Mouse (Mus musculus) heart, postnatal 4 days (tissue): ENCODE results near the gene St6galnac4. TPM values are rescaled to one million over a fixed set of nuclear protein-coding genes. Genes with fewer than 3 reads are reported as not detected.

Experiments used
- DNase-seq: peaks from one replicate; pipeline ENCODE4 v3.0.0; 2021
- total RNA-seq, 2 experiments: library from RNA; stranded (reverse); gene quantifications; 2 replicates each; pipeline ENCODE4 v1.2.3; 2021

The St6galnac4 gene
- total RNA-seq, 2 experiments from 2014 or later, result 31.6 to 38.6 TPM

DNA sequence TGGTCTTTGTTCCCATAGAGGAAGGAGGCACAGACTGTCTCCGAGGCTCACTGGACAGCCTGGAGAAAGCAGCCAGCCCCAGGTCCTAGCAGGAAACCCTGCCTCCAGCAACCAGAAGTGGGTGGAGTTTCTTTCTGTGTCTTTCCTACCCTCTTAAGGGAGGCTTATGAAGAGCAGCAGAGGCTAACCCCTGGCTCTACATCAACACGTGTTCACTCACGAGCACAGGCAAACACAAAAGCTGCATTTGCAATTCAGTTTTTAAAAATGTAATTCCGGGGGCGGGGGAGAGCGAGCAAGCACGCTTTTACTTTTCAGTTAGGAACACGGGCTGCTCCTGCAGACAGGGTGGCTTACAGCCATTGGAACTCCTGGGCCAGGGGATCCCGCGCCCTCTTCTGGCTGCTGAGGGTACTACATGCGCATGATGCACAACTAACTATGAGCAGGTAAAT, 15.7 kb downstream of the St6galnac4 start:
- DNase-seq, result peak; percentile 93

DNA sequence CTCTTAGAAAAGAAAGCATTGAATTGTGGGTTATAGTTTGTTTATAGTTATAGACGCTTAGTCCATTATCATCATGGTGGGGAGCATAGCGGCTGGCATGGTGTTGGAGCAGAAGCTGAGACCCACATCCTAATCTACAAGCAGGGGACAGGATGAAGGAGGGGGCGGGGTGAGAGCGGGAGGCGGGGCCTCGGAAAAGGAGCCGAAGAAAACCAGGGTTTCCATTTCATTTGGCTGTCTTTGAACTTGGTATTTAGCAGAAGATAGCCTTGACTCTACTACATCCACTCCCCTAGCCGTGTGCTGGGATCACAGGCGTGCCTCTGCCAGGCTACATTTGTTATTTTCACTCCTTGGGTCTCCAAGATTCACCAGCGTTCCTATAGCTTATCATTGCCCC, 17.7 kb downstream of the St6galnac4 start:
- no peak for DNase-seq

DNA sequence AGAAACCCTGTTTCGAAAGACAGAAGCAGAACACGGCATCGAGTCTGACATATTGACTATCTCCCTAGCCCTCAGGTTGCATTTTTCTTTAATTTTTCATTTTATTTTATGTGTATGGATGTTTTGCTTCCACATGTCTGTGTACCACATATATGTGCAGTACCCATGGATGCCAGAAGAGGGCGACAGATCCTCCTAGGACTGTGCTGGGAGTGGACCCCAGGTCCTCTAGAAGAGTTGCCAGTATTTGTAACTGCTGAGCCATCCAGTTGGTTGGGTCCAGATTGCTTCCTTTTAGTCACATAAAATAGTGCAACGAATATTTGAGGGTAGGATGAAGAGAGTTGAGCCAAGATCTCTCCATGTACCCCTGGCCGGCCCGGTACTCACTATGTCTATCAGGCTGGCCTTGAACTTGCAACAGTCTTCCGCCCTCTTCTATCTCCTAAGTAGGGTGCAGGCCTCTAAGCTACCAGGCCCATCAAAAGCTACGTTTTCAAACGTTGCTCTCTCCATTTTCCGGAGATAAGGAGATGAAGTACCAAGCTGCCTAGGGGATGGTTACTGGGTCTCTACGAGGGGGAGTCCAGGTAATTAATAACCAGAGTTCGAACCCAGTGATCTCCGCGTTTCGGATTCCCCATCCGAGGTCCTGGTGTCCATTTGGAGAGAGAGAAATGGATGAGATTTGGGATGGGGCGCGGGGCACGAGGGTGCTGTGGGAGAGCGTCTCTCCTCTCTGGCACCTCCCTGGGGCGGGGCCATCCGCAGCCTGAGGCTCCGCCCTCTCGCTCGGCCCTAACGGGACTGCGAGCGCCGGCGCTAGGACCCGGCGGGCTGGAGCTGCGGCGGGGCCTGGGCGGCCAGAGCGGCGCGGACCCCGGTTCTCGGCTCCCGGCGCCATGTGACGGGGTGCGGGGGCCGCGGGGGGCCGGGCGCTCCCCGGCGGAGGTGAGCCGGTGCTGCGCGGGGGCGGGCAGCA, 19.6 kb downstream of the St6galnac4 start:
- peak; percentile 91 for DNase-seq

DNA sequence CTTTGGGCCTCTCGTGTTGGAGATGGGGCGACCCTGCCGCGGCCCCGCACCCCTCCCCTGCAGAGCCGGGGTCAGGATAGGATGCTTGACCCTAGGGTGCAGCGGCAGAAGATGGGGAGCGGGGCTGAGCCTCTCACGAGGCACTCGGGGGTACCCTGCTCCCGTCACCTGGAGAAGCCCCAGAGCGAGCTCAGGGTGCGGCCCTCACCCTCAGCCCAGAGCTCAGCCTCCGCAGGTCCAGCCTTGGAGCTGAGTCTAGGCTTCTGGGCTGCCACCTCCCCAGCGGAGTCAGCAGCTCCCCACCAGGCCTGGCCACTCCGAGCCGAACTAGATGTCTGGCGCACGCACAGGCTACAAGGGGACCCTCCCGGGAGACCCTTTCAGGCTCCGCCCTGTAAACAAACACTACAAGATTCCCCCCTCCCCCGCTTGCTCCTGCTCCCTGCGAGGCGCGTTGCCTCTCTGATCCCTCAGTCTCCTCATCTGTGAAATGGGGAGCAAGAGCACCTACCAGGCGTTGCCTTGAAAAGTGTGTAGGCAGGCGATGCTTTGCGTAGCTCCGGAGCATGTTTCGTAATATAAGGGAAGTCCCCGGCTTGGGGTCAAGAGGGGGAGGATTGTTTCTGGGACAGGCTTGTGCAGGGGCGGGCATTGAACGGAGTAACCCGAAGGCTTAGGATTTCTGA, 20.5 kb downstream of the St6galnac4 start:
- peak; percentile 64 for DNase-seq

DNA sequence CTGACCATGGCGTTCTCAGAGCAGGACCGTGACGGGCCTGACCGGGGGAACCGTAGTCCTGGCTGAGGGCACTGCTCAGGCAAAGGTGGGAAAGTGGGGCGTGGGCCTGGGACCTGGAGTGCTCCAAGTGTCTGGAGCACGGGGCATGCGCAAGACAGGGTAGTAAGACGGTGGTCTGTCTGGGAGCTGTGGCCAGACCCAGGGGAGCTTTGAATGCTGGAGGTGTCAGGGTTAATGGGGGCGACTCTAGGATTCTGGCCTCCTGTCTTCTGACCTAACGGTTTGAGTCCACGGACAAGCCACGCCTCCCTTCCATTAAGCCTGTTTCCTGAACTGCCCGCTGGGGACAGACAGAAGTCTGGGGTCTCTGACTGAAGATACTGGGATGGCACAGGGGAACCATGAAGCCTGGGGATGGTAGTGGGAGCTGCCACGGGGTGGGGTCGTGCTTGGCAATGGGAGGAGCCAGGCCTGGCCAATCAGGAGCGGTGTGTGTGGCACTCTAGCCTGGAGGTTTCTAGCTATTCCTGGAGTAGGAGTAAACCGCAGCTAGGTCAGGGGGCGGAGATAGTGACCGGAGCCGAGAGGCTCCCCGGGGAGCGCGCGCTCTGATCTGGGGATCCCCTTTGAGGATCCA, 21.4 kb downstream of the St6galnac4 start:
- peak; percentile 80 for DNase-seq

DNA sequence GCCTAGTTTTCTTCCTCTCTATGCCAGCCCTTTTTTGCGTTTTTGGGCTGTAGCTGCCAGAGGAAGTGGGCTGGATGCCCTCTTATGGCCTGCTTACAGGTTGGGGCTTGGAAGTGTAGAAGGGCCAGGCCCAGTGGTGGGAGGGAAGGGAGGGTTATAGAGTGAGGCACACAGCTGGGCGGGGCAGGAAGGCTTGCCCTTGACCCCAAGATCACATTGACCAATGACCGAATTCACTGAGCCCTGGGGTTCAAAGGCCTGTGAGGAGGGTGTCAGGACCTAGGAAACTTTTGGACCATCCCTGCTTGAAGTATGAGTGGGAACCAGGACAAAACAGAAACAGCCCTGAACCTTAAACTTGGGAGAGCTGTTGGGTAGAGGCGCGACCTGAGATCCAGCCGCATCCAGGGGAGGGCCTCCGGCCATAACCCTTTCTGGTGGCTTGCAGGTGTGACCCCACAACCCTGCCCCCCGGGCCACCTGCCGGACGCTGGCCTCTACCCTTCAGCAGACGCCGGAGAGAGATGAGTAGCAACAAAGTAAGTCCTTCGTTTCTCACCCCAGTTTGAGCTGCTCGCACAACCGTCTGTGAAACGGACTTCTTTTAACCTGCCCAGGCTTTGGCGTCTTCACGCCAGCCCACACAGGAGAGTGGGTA, 22.0 kb downstream of the St6galnac4 start:
- DNase-seq, result no peak

DNA sequence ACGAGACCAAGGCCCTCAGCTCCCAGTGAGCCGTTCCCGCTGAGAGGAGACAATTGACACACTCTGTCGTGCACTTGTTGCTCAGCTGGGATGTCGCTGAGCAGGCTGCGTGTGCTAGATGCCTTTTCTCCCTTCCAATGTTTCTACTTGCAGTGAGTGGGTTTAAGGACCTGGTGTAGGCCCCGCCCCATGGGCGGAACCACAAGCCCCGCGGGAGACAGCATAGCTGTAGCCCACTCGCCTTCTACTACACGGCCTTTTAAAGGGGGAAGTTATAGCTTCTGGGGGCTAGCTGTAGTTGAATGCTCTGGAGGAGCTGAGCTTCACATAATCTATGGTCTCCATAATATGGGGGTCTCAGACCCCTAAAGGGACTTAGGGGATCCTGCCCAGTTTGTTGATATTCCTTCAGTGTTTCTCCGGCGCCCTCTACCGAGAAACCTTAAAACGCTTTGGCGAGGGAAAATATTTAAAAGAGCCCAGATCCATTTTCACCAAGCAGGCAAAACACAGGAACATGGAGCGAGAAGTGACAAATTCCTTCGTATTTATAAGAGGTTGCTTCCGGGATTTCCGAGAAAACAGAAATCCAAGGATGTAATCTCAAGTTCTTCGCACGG, 23.8 kb downstream of the St6galnac4 start:
- DNase-seq, result peak; percentile 64

DNA sequence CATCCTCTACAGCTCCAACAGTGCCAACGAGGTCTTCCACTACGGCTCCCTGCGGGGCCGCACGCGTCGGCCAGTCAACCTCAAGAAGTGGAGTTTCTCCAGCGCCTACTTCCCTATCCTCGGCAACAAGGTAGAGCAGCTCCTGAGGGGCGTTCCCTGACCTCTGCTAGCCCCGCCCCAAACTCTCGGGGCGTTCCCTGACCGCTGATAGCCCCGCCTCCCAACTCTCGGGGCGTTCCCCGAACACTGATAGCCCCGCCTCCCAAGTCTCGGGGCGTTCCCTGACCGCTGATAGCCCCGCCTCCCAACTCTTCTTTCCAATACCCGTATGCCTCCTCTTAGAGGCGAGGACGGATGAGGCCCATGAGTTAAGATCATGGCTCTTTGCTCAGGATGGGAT, 25.4 kb downstream of the St6galnac4 start:
- DNase-seq, result no peak

DNA sequence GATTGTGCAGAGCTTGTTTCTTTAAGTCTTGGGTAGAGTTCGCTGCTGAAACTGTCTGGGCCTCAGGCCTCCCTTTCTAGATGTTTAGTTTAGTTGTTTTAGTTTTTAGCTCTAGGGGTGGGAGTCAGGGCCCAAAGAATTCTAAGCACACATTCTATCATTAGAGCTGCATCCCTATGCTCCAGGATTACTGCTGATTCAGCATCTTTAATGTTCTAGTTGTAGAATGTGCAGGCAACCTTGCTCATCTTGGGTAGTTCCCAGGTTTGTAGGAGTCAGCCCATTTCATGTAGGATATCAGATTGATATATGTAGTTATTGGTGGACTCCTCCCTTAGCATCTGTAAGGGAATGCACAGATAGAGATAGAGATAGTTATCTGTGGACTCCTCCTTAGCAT, 30.2 kb downstream of the St6galnac4 start:
- no peak for DNase-seq

DNA sequence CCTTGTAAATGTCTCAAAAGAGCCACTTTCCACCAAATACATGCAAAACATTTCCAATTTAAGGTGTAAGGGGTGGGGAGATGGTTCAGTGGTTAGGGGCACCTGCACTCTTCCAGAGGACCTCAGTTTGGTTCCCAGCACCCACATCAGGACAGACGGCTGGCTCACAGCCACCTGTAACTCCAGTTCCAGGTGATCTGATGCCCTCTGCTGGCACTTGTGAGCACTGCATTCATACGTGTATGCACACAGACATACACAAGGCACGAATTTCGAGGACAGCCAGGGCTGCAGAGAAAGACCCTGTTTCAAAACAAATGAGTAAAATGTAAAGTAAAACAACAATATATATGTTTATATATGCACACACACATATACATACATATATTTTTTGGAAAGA, 30.7 kb downstream of the St6galnac4 start:
- peak; percentile 49 for DNase-seq

DNA sequence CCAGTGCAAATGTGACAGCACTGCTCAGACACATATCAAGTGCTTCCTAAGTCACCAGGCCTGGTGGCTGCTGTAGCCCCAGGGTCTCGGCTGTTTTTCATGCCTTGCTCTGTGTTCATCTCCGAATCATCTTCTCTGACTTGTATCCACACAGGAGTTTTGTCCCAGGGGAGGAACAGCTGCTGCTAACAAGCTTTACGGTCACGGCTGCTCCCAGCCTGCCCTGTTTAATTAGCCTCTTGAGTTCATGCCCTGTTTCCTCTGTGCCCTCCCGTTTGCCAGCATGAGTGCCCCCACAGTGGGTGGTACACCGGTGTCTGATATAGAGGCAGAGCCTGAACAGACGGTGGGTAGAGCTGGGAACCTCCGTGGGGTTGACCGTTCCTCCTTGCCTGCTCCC, 31.2 kb downstream of the St6galnac4 start:
- DNase-seq, result no peak

DNA sequence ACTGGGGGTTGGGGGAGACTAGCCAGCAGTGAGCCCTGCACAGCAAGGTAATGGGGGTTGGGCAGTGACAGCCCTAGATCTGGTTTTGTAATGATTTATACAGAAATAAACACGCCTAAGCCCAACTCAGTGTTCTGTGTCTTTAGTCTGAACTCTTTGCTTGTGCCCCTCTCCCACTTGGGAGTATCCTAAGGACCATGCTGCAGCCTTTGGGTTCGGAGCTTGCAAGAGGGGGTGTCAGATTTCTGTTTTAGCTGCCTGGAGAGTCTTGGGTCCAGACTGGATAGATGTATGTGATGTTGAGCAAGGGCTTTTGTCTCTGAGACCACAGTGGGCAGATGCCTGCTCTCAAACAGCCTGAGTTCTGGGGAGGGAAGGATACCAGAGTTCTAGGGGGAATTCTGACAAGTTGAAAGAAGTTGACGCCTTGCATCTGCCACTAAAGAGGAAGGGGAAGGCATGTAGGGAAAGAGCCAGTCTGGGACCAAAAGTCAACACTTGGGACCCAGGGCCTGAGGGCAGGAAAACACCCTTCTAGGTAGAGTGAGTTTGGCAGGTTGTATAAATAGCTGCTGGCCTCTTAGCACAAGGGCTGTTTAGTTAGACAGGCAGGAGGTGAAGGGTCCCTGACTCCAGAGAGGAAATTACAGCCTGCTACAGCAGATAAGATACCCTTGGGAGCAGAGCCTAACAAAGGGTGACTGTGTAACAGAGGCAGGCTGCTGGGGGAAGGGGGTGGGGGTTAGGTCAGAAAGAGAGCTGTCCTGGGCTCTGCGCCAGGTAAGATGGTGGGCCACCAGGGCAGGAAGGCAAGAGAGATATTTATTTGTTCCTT, 34.0 kb downstream of the St6galnac4 start:
- DNase-seq, result peak; percentile 91

DNA sequence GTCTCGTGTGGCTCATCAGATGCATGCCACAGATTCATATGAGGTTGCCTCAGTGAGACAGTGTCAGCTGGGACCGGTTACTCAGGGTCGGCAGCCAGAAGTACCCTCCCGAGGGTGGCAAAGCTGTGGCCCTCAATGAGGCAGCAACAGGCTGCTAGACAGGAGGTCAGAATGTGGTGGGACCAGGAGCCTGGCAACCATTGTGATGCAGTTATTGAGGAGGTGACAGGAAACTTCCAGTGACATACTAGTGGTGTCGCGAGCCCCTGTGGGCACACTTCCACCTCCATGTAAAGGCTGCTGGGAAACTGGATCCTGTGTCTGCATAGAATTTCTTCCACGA, 34.6 kb downstream of the St6galnac4 start, which contains the start of gene Ak1:
Gene Ak1, plus strand, starts transcription at position 242 of the 343 bp plus-strand sequence.
- no peak for DNase-seq

DNA sequence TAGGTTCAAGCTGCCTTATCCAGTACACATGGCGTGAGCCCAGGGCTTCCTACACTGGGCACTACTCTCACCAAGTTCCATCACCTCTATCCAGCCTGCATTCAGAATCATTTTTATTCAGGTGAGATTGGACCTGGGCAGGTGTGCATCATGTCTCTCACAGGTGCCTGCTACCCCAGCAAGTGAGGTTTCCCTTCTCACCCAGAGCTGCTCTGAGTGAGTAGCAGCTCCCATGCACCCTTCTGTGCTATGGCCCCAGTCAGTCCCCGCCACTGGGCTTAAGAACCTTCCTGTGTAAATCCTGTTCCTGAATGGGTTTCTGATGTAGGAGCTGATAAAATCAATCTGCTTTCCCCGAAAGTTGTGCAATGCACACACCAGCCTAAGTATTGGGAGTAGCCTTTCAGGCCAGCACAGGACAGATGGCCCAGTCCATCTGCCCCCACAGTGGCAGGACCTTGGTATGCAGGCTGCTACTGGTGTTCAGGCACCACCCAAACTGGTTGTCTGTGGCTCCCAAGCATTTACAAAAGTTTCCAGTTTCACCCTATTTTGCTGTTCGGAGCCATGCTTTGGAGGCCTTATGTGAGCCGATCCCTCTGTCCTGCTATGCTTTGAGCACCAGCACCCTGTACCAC, 37.3 kb downstream of the St6galnac4 start:
- DNase-seq, result no peak

DNA sequence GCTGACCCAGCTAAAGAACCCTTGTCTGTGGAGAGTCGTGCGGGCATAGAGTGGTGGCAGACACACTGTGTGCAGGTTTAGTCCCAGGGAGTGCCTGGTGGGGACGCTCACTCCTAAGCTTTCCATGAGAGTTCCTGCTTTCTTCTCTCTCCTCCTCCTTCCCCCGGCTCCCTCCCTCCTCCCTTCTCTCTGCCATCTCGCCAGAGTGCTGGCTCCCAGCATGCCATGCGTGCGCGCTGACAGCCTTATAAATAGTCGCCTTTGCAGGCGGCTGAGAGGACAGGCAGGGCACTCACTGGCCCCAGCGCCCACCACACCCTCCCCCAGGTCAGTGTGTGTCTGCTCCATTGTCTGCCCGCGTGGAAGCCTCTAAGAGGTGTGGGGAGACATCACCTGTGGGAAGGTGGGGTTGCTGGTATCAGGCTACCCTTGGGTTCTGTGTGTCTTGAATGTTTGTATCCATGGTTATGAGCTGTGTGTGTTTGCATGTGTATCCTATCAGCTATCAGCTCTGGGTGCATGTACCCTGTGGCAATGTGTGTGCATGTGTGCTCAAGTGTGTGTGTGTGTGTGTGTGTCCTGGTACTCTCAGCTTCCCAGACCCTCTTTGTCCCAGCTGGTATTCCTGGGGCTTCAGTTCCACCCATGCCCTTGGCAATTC, 38.4 kb downstream of the St6galnac4 start:
- peak; percentile 89 for DNase-seq

DNA sequence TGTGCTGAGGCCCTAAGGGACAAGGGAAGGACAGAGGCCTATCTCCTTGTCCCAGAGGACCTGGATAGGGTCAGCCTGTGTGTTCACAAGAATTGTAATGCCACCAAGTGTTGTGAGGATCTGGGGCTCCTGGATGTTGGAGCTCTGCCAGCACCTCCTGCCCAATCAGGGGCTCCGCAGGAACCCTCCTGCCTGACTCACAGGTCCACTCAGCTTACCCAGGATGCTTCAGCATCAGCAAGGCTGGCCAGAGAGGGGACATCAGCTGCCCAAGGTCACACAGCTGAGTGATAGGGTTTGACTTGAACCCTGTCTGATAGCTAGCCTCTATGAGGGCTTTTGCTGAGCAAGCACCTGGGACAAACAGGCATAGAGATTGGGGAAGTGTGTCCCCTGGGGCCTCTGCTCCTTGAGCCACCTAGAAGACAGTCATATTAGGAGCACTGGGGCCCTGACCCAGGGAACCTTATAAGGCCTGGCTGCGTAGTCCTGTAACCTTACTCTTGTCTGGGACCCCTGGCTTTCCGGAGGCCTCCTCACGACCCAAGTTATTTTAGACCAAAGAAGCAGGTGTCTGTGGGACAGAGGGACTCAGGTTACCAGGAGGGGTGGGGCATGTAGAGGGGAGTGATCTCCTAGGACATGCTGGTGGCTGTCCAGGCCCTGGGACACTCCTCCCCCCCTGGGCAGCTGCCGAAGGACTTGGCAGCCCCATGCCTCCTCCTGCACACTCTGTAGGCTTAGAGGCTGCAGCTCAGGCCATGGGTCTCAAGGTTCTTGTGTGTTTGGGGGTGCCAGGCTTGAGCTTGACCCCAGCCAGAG, 39.2 kb downstream of the St6galnac4 start:
- DNase-seq, result peak; percentile 83

DNA sequence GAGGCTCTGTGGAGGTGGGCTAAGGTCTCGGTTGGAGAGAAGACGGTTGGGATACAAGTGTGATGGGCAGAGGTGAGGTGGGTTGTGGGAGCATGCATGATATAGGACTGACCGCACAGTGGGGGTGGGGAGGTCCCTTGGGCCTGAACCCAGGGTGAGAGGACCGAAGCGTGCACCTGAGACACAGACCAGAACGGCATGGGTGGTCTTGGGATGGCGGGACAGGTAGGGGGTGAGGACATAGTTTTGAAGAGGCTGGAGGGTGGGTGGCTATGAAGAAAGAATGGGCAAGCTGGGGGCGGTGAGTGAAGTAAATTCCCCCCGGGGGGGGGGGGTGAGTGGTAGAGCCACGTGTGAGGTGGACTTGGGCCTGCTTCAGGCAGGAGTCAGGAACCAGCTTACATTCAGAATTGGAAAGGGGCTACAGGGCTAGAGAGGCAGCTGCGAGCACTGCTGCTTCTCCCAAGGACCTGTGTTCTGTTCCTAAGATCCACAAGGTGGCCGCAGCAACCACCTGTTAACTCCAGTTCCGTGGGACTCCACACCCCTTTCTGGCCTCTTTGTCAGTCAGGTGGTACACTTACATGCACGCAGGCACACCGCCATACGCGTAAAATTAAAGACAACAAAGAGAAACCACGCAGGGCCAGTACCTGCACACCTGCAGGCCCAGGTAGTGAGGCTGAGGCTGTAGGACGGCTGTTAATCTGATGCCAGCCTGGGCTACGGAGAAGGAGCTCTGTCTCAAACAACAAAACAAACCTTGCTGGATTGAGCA, 40.6 kb downstream of the St6galnac4 start:
- no peak for DNase-seq

DNA sequence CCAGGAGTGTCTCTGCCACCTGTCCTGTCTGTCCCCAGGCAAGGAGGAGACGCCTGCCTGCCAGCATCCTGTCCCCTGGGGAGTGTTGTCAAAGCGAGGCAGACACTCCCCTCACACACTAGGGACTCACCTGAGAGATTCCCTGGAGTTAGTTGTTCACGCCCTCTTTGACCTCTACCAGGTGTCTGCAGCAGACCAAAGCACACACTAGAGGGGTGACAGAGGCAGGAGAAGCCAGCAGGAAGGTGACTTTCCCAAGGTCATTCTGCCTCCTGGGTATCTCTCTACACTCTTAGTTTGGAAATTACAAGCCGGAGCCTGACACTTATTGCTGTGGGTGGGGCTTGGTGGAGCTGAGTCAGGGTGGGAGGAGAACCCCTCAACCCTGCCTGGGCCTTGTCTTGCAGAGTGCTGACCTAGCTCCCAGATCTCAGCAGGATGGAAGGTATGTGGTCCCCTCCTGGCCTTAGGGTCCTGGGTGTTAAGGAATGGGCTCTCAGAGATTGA, 41.2 kb downstream of the St6galnac4 start:
- DNase-seq, result no peak
